Mouse (Mus musculus) colon, adult 2 months (tissue): ENCODE data around the gene Fbxo2. TPM values are rescaled to one million over a fixed set of nuclear protein-coding genes. Genes with fewer than 3 reads are reported as not detected.

Experiments
- polyA plus RNA-seq: library from polyadenylated mRNA; depleted of rRNA; stranded (reverse); fragments of >200 nt; gene quantifications from 2 replicates; pipeline ENCODE4 v1.2.3, GENCODE M21; 2012; rRNA removed

Gene Fbxo2
- 1.7 and 2.0 TPM in 2 replicates for polyA plus RNA-seq

DNA sequence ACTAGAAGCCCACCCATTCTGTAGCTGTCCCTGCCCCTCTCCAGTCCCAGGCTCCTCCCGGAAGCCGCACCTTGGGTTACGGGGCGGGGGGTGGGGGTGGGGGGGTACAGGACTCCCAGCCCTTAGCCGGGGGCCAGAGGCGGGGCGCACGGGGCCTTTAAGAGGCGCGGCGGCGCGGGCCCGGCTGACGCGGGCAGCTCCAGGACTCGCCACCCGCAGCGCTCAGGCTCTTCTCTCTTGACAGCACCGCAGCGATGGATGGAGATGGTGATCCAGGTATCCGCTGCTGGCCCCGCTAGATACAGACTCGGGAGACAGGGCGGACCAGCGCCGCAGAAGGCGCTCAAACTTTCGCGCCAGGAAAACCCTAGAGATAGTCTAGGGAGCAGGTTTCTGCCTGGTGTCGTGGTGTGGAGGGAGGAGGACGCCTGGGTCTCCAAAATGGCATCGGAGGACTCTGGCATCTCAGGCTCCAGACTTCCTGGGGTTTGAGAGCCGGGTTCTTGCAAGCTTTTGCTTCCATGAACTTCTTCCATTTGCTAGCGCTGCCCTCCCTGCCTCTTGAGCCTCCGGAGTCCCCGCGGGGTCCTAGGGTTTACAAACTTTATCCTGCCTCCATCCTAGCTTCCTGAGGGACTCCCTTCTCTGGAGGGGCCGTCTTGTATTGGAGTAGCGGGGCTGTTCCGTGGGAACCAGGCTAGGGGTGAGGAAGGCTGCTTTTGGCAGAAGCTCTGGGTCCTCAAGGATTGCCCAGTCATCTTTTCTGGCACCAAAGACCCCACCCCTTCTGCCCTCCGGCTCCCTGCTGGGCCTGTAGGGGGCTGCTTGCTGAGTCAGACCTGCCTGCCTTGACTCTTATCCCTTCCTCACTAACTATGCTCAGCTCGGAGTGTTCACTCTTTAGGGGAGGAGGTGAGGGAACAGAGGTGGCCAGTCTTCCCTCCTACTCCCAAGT, at the start of gene Fbxo2, which contains the start of gene Fbxo44:
Fbxo2 (plus strand) TSS at position 186 of the 955 bp plus-strand sequence.
Fbxo44 (minus strand) TSS at position 47 of the 955 bp plus-strand sequence.

GRCm38 (mm10) chr4:148130133-148130532, 30.3 kb upstream of the Fbxo2 start, which contains the start of gene Mad2l2:
Gene Mad2l2 (plus strand): TSS chr4:148130384.

DNA sequence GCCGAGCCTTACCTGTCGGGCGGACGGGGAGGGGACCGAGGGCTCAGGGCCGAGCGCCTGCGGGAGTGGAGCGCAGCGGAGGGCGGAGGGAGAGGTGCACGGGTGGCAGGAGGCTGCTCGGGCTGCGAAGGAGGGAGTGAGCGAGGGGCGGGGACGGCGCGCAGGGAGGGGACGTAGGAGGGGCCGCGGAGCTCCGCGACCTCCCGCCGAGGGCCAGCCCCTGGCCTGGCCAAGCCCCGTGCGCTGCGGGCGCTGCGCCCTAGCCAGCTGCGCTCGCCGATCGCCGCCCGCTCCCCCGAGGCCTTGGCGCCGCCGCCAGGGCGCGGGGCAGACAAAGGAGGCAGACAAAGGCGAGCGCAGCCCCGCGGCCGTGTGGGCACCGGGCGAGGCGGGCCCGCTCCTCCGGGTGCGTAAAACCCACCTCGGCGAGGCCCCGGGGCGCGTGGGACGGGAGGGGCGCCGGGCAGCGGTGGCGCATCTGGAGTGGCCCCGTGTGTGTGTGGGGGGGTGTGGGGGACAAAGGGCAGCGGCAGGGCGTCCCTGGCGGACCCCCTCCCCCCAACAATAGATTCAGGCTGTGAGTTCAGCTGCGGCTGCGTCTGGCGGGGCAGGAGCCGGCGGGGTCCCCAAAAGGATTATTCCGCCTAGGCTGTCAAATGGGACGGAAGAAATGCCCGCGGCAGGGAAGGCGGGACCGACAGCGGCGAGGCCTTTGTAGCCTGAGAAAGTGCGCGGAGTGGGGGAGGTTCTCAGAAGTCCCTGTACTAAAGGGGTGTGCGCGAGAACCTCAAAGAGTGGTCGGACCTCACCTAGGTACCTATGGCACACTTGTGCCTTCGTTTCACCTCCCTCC, 29.6 kb upstream of the Fbxo2 start, which contains the start of gene Draxin:
Draxin (minus strand) TSS at position 138 of the 853 bp plus-strand sequence.

GRCm38 (mm10) chr4:148151267-148152168, 8.9 kb upstream of the Fbxo2 start, which contains the start of gene Fbxo6:
Gene Fbxo6 (minus strand): TSS chr4:148152140.

Other genes starting within 250 kb of the Fbxo2 start
- 28.2 and 36.6 TPM in 2 replicates for gene Plod1, start 223.9 kb upstream of the Fbxo2 start, polyA plus RNA-seq
- gene 2510039O18Rik, start 219.7 kb upstream of the Fbxo2 start, polyA plus RNA-seq = 200 and 218 TPM in 2 replicates
- gene Nppb, start 174.8 kb upstream of the Fbxo2 start, polyA plus RNA-seq = not detected in 2 replicates
- gene Nppa, start 159.9 kb upstream of the Fbxo2 start, polyA plus RNA-seq = not detected in 2 replicates
- 3.9 and 4.8 TPM in 2 replicates for gene Clcn6, start 121.8 kb upstream of the Fbxo2 start, polyA plus RNA-seq
- 21.1 and 24.5 TPM in 2 replicates for gene Mthfr, start 121.5 kb upstream of the Fbxo2 start, polyA plus RNA-seq
- gene Agtrap, start 72.6 kb upstream of the Fbxo2 start, polyA plus RNA-seq = 35.6 and 37.8 TPM in 2 replicates
- gene Mad2l2, start 30.2 kb upstream of the Fbxo2 start, polyA plus RNA-seq = 17.8 and 18.4 TPM in 2 replicates
- gene Draxin, start 29.9 kb upstream of the Fbxo2 start, polyA plus RNA-seq = 0.15 and 0.57 TPM in 2 replicates
- gene Fbxo6, start 8.5 kb upstream of the Fbxo2 start, polyA plus RNA-seq = 65.0 and 70.9 TPM in 2 replicates
- 15.5 and 18.0 TPM in 2 replicates for gene Fbxo44, start 139 bp upstream of the Fbxo2 start, polyA plus RNA-seq
- gene Disp3, start 127.3 kb downstream of the Fbxo2 start, polyA plus RNA-seq = 0.20 and 0.42 TPM in 2 replicates